Mouse (Mus musculus) skeletal muscle tissue, postnatal 0 days (tissue): ENCODE results near the gene Ciz1. TPM values are rescaled to one million over a fixed set of nuclear protein-coding genes. Genes with fewer than 3 reads are reported as not detected.

Source experiments
- microRNA-seq, 2 experiments: library from miRNA; unstranded; fragments of <30 nt; microRNA quantifications; one replicate each; pipeline ENCODE4; 2016
- polyA plus RNA-seq: library from polyadenylated mRNA; unstranded; fragments of >200 nt; fragmentation: Nextera tagmentation; extraction: Ambion mirVana; gene quantifications from 2 replicates; pipeline ENCODE4 v1.2.1, GENCODE M21; 2015

The Ciz1 gene
- polyA plus RNA-seq, result 49.4 and 53.8 TPM in 2 replicates

GRCm38 (mm10) chr2:32352151-32353006 lies at the start of gene Ciz1:
Gene Ciz1 (plus strand): TSS chr2:32352327.

GRCm38 (mm10) chr2:32353007-32353542 lies 948 bp downstream of the Ciz1 start, which contains the start of gene Dnm1:
Gene Dnm1 (minus strand): TSS chr2:32353338.

GRCm38 (mm10) chr2:32381775-32382223 lies 29.7 kb downstream of the Ciz1 start, which contains the start of gene 1110008P14Rik:
Gene 1110008P14Rik (minus strand): TSS chr2:32381938.

GRCm38 (mm10) chr2:32387706-32388490 lies 35.8 kb downstream of the Ciz1 start, which contains the start of gene Lcn2:
Gene Lcn2 (minus strand): TSS chr2:32388252.

GRCm38 (mm10) chr2:32395484-32395945 lies 43.4 kb downstream of the Ciz1 start, which contains the start of gene Ptges2:
Gene Ptges2 (plus strand): TSS chr2:32395896.

Small RNA genes within 50 kb of the gene (microRNA-seq; reads per million reads assigned to microRNA genes)
- 0.20 to 0.64 reads per million in 2 experiments for gene Gm23363
- gene Mir199b, result 228 to 658 reads per million in 2 experiments

Other genes starting within 250 kb of the Ciz1 start
- 21.5 and 22.5 TPM in 2 replicates for gene Prrc2b, start 201.2 kb upstream of the Ciz1 start, polyA plus RNA-seq
- 8.9 and 12.6 TPM in 2 replicates for gene Pomt1, start 115.7 kb upstream of the Ciz1 start, polyA plus RNA-seq
- gene Uck1, start 92.2 kb upstream of the Ciz1 start, polyA plus RNA-seq, result 29.8 and 49.7 TPM in 2 replicates
- 24.9 and 25.5 TPM in 2 replicates for gene Golga2, start 64.9 kb upstream of the Ciz1 start, polyA plus RNA-seq
- gene Swi5, start 64.3 kb upstream of the Ciz1 start, polyA plus RNA-seq, result 184 and 245 TPM in 2 replicates
- gene Dnm1, start 1.0 kb downstream of the Ciz1 start, polyA plus RNA-seq, result 6.6 and 8.2 TPM in 2 replicates
- 156 and 159 TPM in 2 replicates for gene 1110008P14Rik, start 29.6 kb downstream of the Ciz1 start, polyA plus RNA-seq
- 9.3 and 20.6 TPM in 2 replicates for gene Lcn2, start 35.9 kb downstream of the Ciz1 start, polyA plus RNA-seq
- 48.2 and 52.8 TPM in 2 replicates for gene Ptges2, start 43.6 kb downstream of the Ciz1 start, polyA plus RNA-seq
- gene Naif1, start 98.1 kb downstream of the Ciz1 start, polyA plus RNA-seq, result 3.3 and 3.5 TPM in 2 replicates
- 6.7 and 10.8 TPM in 2 replicates for gene Slc25a25, start 99.1 kb downstream of the Ciz1 start, polyA plus RNA-seq
- 1.8 and 3.1 TPM in 2 replicates for gene Fam102a, start 183.0 kb downstream of the Ciz1 start, polyA plus RNA-seq
- 50.5 and 51.5 TPM in 2 replicates for gene Dpm2, start 218.5 kb downstream of the Ciz1 start, polyA plus RNA-seq
- gene Pip5kl1, start 222.5 kb downstream of the Ciz1 start, polyA plus RNA-seq, result not detected in 2 replicates
- gene 9430097D07Rik, start 223.4 kb downstream of the Ciz1 start, polyA plus RNA-seq, result not detected in 2 replicates
- 72.8 and 75.4 TPM in 2 replicates for gene St6galnac4, start 234.8 kb downstream of the Ciz1 start, polyA plus RNA-seq
- gene St6galnac6, start 247.4 kb downstream of the Ciz1 start, polyA plus RNA-seq, result 30.5 and 35.3 TPM in 2 replicates